Mouse (Mus musculus) limb, embryonic 11.5 days (tissue): Measurements from ENCODE around the gene Aass. TPM values are rescaled to one million over a fixed set of nuclear protein-coding genes. Genes with fewer than 3 reads are reported as not detected.
"Not testable (repeated sequence)": the region's sequence is repeated elsewhere in the genome, so short reads cannot be mapped to it uniquely, and the experiment has no call there.

Experiments used
- ATAC-seq: fragments of 200-750 bp; cut with Nextera tagmentation; 2 replicates; pipeline ENCODE4 v1.8.0; 2017; ENCODE audit warnings: low read depth; ENCODE audit not compliant: insufficient number of reproducible peaks, low FRiP score, low TSS enrichment
- DNase-seq: peaks from one replicate; pipeline ENCODE4 v3.0.0-alpha.2; 2015; ENCODE audit warnings: low spot score
- H3K27ac ChIP-seq: fragments of 300-500 bp; sonication (generic); replicated peaks from 2 replicates; pipeline ENCODE4 v1.5.1; 2014; ENCODE audit warnings: low read depth, mild to moderate bottlenecking, low read length
- H3K27me3 ChIP-seq: fragments of 300-500 bp; sonication (generic); 2 replicates; pipeline ENCODE4 v1.6.1; 2014; ENCODE audit warnings: mild to moderate bottlenecking, low read length, mixed read lengths; ENCODE audit not compliant: control insufficient read depth, insufficient read depth
- H3K36me3 ChIP-seq: fragments of 300-500 bp; sonication (generic); 2 replicates; pipeline ENCODE4 v1.6.1; 2014; ENCODE audit warnings: mild to moderate bottlenecking, low read length, moderate library complexity, mixed read lengths; ENCODE audit not compliant: control insufficient read depth, insufficient read depth
- H3K4me1 ChIP-seq: fragments of 300-500 bp; sonication (generic); 2 replicates; pipeline ENCODE4 v1.6.1; 2014; ENCODE audit warnings: low read length, mixed read lengths; ENCODE audit not compliant: control insufficient read depth, insufficient read depth
- H3K4me2 ChIP-seq: fragments of 300-500 bp; sonication (generic); 2 replicates; pipeline ENCODE4 v1.6.1; 2014; ENCODE audit warnings: low read depth, mild to moderate bottlenecking, moderate library complexity; ENCODE audit not compliant: severe bottlenecking
- H3K4me3 ChIP-seq: fragments of 300-500 bp; sonication (generic); 2 replicates; pipeline ENCODE4 v1.5.1; 2014; ENCODE audit warnings: low read depth, low read length
- H3K9ac ChIP-seq: fragments of 300-500 bp; sonication (generic); 2 replicates; pipeline ENCODE4 v1.6.1; 2014; ENCODE audit warnings: mild to moderate bottlenecking, low read length
- H3K9me3 ChIP-seq: fragments of 300-500 bp; sonication (generic); 2 replicates; pipeline ENCODE4 v1.6.1; 2016; ENCODE audit warnings: low read length; ENCODE audit not compliant: control insufficient read depth
- WGBS: fragments of 180-500 bp; shearing (Covaris S2); extraction: QIAGEN DNeasy Blood & Tissue Kit; methylation state at CpG from one replicate; pipeline ENCODE4 v1.1.7; 2014; 5-methylcytosine and 5-hydroxymethylcytosine counted together
- polyA plus RNA-seq: library from polyadenylated mRNA; unstranded; fragments of >200 nt; fragmentation: Nextera tagmentation; extraction: Ambion mirVana; gene quantifications from 2 replicates; pipeline ENCODE4 v1.2.1, GENCODE M21; 2014

Gene Aass
- polyA plus RNA-seq = 8.4 and 9.8 TPM in 2 replicates

- peak within 1 kb of the TSS; percentile 46 for H3K4me3 ChIP-seq
- WGBS = under 1% methylated on average over 20 of the region's 20 CpGs
- no peaks in the 10 kb centered on the region for H3K27me3 ChIP-seq
- ATAC-seq (peak; percentile 91), DNase-seq (peak; percentile 63)
- H3K9ac ChIP-seq = peak within 1 kb of the TSS; percentile 12
- H3K4me2 ChIP-seq = peak within 1 kb of the TSS; percentile 66
- H3K27ac ChIP-seq = no peak within 1 kb of the TSS
- 0 out of 2 replicates have a peak, but pooled peaks cover 2% of the 10 kb centered on the region for H3K4me1 ChIP-seq
- H3K36me3 ChIP-seq = no peaks in the 10 kb centered on the region
- no peaks in the 10 kb centered on the region for H3K9me3 ChIP-seq
Observed at GRCm38 (mm10) chr6:23132573-23133181, at the start of gene Aass. Gene Aass, minus strand, starts transcription at chr6:23132986.

GRCm38 (mm10) chr6:23180096-23180495, 47.3 kb upstream of the Aass start:
- no peak overlapping the region for H3K4me2 ChIP-seq
- H3K27ac ChIP-seq = no peak overlapping the region
- no peaks in the 10 kb centered on the region for H3K4me1 ChIP-seq
- H3K36me3 ChIP-seq = no peaks in the 10 kb centered on the region
- WGBS = 17% methylated on average over 8 of the region's 8 CpGs
- peak; percentile 67 for DNase-seq
- H3K4me3 ChIP-seq = no peak overlapping the region
- no peaks in the 10 kb centered on the region for H3K27me3 ChIP-seq
- no peaks in the 10 kb centered on the region for H3K9me3 ChIP-seq
- no peak overlapping the region for H3K9ac ChIP-seq
- ATAC-seq = no peak

DNA sequence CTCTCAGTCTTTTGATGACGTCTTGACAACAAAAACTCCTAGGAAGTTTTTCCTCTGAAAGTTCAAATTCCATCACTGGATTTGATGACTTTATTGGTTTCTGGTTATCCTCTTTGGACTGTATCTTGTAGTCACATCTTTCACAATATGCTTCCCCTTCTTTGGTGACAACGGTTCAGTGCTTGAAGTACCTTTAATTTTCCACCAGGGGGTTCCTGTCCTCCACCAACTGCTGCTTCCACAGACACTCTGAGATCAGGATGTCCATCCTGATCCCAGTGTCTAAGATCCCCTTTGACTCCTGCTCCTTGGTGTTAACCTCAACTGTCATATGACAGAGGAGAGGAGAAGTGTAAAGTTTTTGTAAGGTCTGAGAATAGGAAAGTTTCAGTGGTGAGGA, 31.0 kb upstream of the Aass start:
- H3K9me3 ChIP-seq, H3K4me3 ChIP-seq, DNase-seq, H3K4me2 ChIP-seq, H3K27me3 ChIP-seq, H3K27ac ChIP-seq, H3K4me1 ChIP-seq, ATAC-seq, H3K9ac ChIP-seq, H3K36me3 ChIP-seq: not testable (repeated sequence)
- WGBS = 58% methylated on average over 1 of the region's 2 CpGs

- H3K36me3 ChIP-seq, H3K4me3 ChIP-seq, H3K9me3 ChIP-seq, DNase-seq, ATAC-seq, H3K27me3 ChIP-seq, H3K9ac ChIP-seq, H3K4me1 ChIP-seq, H3K27ac ChIP-seq, H3K4me2 ChIP-seq: not testable (repeated sequence)
- WGBS = 68% methylated on average over 2 of the region's 3 CpGs
Observed at GRCm38 (mm10) chr6:23156357-23156756, 23.6 kb upstream of the Aass start.

DNA sequence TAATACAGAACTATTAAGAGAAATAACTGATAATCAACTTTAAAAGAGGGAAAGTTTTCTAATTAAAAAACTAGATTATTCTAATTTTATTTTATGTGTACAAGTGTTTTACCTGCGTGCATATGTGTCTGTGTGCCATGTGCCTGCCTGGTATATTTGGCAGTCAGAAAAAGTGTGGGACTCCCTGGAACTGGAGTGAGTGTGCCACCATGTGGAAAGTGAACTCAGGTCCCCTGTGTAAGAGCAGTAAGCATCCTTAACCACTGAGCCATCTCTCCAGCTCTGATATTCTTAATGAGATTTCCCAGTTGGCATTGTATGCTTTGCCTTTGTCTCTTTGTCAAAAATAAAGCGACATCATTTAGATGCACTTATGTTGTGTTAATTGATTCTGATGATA, 20.3 kb upstream of the Aass start:
- H3K4me2 ChIP-seq = no peak overlapping the region
- 95% methylated on average over 2 of the region's 2 CpGs for WGBS
- no peak for ATAC-seq

GRCm38 (mm10) chr6:23147221-23147620, 14.4 kb upstream of the Aass start:
- no peak overlapping the region for H3K27ac ChIP-seq
- no peaks in the 10 kb centered on the region for H3K4me1 ChIP-seq
- no peak overlapping the region for H3K4me3 ChIP-seq
- H3K9me3 ChIP-seq = no peaks in the 10 kb centered on the region
- no peak for DNase-seq
- H3K36me3 ChIP-seq = no peaks in the 10 kb centered on the region
- H3K27me3 ChIP-seq = no peaks in the 10 kb centered on the region
- WGBS = 72% methylated on average over 2 of the region's 2 CpGs
- no peak overlapping the region for H3K9ac ChIP-seq
- no peak overlapping the region for H3K4me2 ChIP-seq
- no peak for ATAC-seq

More for the DNA sequence above, 20.3 kb upstream of the Aass start:
- H3K9me3 ChIP-seq = no peaks in the 10 kb centered on the region
- H3K27me3 ChIP-seq = no peaks in the 10 kb centered on the region
- H3K4me3 ChIP-seq = no peak overlapping the region
- H3K36me3 ChIP-seq = no peaks in the 10 kb centered on the region
- no peaks in the 10 kb centered on the region for H3K4me1 ChIP-seq
- no peak for DNase-seq
- no peak overlapping the region for H3K27ac ChIP-seq
- no peak overlapping the region for H3K9ac ChIP-seq

DNA sequence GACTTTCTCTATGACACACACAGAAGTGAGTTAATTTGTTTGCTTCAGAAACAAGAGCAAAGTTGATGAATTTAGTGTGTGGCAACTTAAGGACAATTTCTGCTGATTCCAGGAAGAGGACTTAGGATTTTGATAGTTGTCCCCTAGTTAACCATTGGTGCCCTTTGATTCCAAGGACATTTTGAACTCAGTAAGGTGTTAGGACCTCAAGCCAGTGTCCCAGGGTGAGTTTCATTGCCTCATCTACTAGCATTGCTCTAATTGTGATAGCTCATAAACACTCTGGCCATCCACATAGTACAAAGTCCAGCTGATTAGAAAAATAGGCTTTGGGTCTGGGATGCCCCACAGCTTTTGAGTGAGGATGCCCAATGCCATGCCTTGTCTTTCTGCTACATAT, 11.2 kb upstream of the Aass start:
- Histone ChIP-seq H3K36me3 (no peaks in the 10 kb centered on the region), H3K27ac (no peak overlapping the region), H3K4me1 (no peaks in the 10 kb centered on the region), H3K9ac (no peak overlapping the region), H3K27me3 (no peaks in the 10 kb centered on the region), H3K4me2 (no peak overlapping the region), H3K9me3 (no peaks in the 10 kb centered on the region), H3K4me3 (no peak overlapping the region)
- no peak for ATAC-seq
- no peak for DNase-seq

GRCm38 (mm10) chr6:23131015-23131414, 1.8 kb downstream of the Aass start:
- Histone ChIP-seq H3K4me1 (0 out of 2 replicates have a peak, but pooled peaks cover 2% of the 10 kb centered on the region), H3K4me3 (no peak overlapping the region), H3K9ac (no peak overlapping the region), H3K27ac (no peak overlapping the region), H3K4me2 (no peak overlapping the region), H3K36me3 (no peaks in the 10 kb centered on the region), H3K27me3 (no peaks in the 10 kb centered on the region), H3K9me3 (no peaks in the 10 kb centered on the region)
- ATAC-seq = no peak
- 60% methylated on average over 4 of the region's 4 CpGs for WGBS
- no peak for DNase-seq

- Histone ChIP-seq H3K9me3 (no peaks in the 10 kb centered on the region), H3K36me3 (no peaks in the 10 kb centered on the region), H3K27me3 (no peaks in the 10 kb centered on the region), H3K4me3 (no peak overlapping the region), H3K4me1 (0 out of 2 replicates have a peak, but pooled peaks cover 2% of the 10 kb centered on the region), H3K4me2 (no peak overlapping the region), H3K9ac (no peak overlapping the region), H3K27ac (no peak overlapping the region)
- DNase-seq (no peak), ATAC-seq (no peak)
- WGBS = 51% methylated on average over 4 of the region's 4 CpGs
Observed at GRCm38 (mm10) chr6:23129201-23129600, 3.6 kb downstream of the Aass start.
